Mouse (Mus musculus) liver, postnatal 0 days (tissue): Measurements from ENCODE around the gene Heatr5a.

ENCODE experiments used
- CTCF ChIP-seq: sonication (generic); IDR thresholded peaks from 2 replicates; pipeline ENCODE4 v1.5.1; 2016; ENCODE audit warnings: antibody characterized with exemption, low read depth
- EP300 ChIP-seq: IDR thresholded peaks from 2 replicates; pipeline ENCODE4 v1.6.1; 2016; ENCODE audit warnings: antibody characterized with exemption, low read depth, mild to moderate bottlenecking

DNA sequence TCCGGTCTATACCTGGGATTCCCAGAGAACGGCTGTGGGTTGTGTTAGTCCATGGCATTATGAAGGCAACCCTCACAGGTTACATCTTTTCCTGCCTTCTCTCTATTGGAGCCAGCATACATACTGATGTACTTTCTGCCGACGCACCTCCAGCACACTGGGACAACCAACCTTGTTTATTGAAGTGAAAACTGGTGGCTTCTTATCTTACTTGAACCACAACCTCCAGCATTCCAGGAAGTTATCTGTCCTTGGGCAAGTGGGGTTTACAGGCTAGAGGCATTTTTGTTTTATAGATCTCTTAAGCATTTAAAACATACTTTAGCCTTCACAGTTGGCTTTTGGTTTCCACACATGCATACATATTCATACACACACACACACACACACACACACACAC lies 119.5 kb downstream of the Heatr5a start:
- no peak for TF ChIP-seq CTCF
- peak; percentile 94 for TF ChIP-seq EP300
